Mouse (Mus musculus) left cerebral cortex, postnatal 14 days (tissue): ENCODE measurements around the gene Lpar1. TPM values are rescaled to one million over a fixed set of nuclear protein-coding genes. Genes with fewer than 3 reads are reported as not detected.

Experiments
- DNase-seq, 2 experiments: peaks; one replicate each; pipeline ENCODE4 v3.0.0; 2021 to 2022; ENCODE audit warnings: low spot score in 2 of 2, mixed read lengths in 1 of 2
- intact Hi-C: fragments of 180-260 bp; cut with DNase I; formaldehyde crosslinking; loops from one replicate; pipeline ENCODE4 v1.15.1; 2025
- microRNA-seq, 2 experiments: library from miRNA; unstranded; fragments of <30 nt; microRNA quantifications; one replicate each; pipeline ENCODE4 v1.2.0; 2022
- total RNA-seq, 2 experiments: library from RNA; stranded (reverse); gene quantifications; 2 replicates each; pipeline ENCODE4 v1.2.3; 2021

Lpar1 gene
- total RNA-seq, 2 experiments from 2014 or later, result 15.5 to 16.5 TPM

DNA sequence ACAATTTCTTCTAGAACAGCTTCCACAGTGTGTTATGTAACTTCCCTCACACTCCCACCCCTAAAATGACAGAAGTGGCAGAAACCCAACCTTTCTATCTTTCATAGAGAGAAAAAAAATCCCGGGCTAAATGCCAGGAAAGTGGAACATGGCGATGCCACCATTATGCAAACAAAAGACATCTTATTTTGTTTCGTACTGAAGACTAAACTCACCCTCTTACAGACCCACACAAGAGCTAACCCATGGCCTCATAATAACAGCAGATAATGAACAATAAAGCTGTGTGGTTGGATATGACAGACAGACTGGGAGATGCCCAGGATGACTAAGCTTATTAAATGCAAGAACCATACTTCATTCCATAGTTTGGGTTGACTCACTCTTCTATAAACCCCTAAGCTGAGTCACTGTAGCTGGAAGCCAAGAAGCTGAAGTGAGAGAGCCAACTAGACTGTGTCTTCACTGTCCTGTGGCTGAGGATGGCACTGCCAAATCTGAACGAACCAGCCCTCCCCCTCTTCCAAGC lies 151.7 kb downstream of the Lpar1 start:
- peak; percentile 38 to 77 for DNase-seq

GRCm38 (mm10) chr4:58400861-58401341 lies 152.8 kb downstream of the Lpar1 start:
- intact Hi-C loops, result loop anchor here (10.0 kb wide), 1 partner anchor 136 kb away; no protein-coding TSS in a partner anchor
- peak; percentile 80 to 92 for DNase-seq

More for the DNA sequence above, 151.7 kb downstream of the Lpar1 start:
- intact Hi-C loops, result loop anchor here (10.0 kb wide), 1 partner anchor 137 kb away; no protein-coding TSS in a partner anchor

Small RNA genes lying within 50 kb of the gene (microRNA-seq; reads per million reads assigned to microRNA genes)
- 0 to 0.53 reads per million in 2 experiments for gene Mir3095

Other genes with a start within 250 kb of the Lpar1 start
- under 1 TPM; 0.13 to 0.26 TPM for gene Olfr267, start 233.8 kb upstream of the Lpar1 start, total RNA-seq